Mouse (Mus musculus) induced T-regulatory cell, adult 2 months (primary cell): ENCODE data around the gene Arl2bp.

Experiments used
- DNase-seq: peaks from one replicate; pipeline ENCODE4 v3.0.0-alpha.2; 2012; ENCODE audit warnings: low read depth

The Arl2bp gene

GRCm38 (mm10) chr8:94695341-94695993, 29.1 kb downstream of the Arl2bp start:
- DNase-seq = peak; percentile 15

- DNase-seq = peak; percentile 55
Observed at GRCm38 (mm10) chr8:94695994-94696384, 29.6 kb downstream of the Arl2bp start, which contains the start of gene Pllp. Pllp (minus strand) TSS chr8:94696278.

- no peak for DNase-seq
Observed at GRCm38 (mm10) chr8:94696566-94696965, 30.2 kb downstream of the Arl2bp start.

GRCm38 (mm10) chr8:94697956-94698355, 31.6 kb downstream of the Arl2bp start:
- DNase-seq = no peak

- DNase-seq = no peak
Observed at GRCm38 (mm10) chr8:94699366-94699765, 33.0 kb downstream of the Arl2bp start.

- DNase-seq = no peak
Observed at GRCm38 (mm10) chr8:94700421-94700935, 34.1 kb downstream of the Arl2bp start.

- DNase-seq = no peak
Observed at GRCm38 (mm10) chr8:94702156-94702555, 35.8 kb downstream of the Arl2bp start.

GRCm38 (mm10) chr8:94702844-94703813, 36.7 kb downstream of the Arl2bp start:
- DNase-seq = peak; percentile 89

GRCm38 (mm10) chr8:94703972-94704668, 37.7 kb downstream of the Arl2bp start:
- peak; percentile 100 for DNase-seq

- no peak for DNase-seq
Observed at GRCm38 (mm10) chr8:94704669-94704984, 38.2 kb downstream of the Arl2bp start.

- no peak for DNase-seq
Observed at GRCm38 (mm10) chr8:94705581-94706245, 39.3 kb downstream of the Arl2bp start.

- no peak for DNase-seq
Observed at GRCm38 (mm10) chr8:94706732-94707395, 40.5 kb downstream of the Arl2bp start.

- no peak for DNase-seq
Observed at GRCm38 (mm10) chr8:94710336-94710735, 43.9 kb downstream of the Arl2bp start.

- no peak for DNase-seq
Observed at GRCm38 (mm10) chr8:94711160-94711718, 44.8 kb downstream of the Arl2bp start.

- DNase-seq = no peak
Observed at GRCm38 (mm10) chr8:94714556-94714955, 48.2 kb downstream of the Arl2bp start.

GRCm38 (mm10) chr8:94715871-94716270, 49.5 kb downstream of the Arl2bp start:
- no peak for DNase-seq

GRCm38 (mm10) chr8:94716841-94717240, 50.4 kb downstream of the Arl2bp start:
- DNase-seq = no peak
